Mouse (Mus musculus) frontal cortex, postnatal 36 days (tissue): ENCODE measurements at regions not wholly inside any gene's neighbourhood (a gene's known extent, or its start where the extent isn't known, plus 50 kb on each side); places are given as distances from the start of the nearest gene placed in this dataset.

Source experiments
- DNase-seq, 2 experiments: peaks; one replicate each; pipeline ENCODE4 v3.0.0; 2022; ENCODE audit warnings: low spot score in 2 of 2

- no peak for DNase-seq
These were observed 196.1 kb upstream of the Ppargc1a start for GRCm38 (mm10) chr5:51763599-51763998.

- DNase-seq = no peak
These were observed 194.8 kb upstream of the Ppargc1a start for GRCm38 (mm10) chr5:51762352-51762751.

- no peak for DNase-seq
These were observed 190.8 kb upstream of the Ppargc1a start for GRCm38 (mm10) chr5:51758289-51758688.

- DNase-seq = no peak
These were observed 190.3 kb upstream of the Ppargc1a start for GRCm38 (mm10) chr5:51757864-51758263.

GRCm38 (mm10) chr5:51752024-51752423 is 184.5 kb upstream of the Ppargc1a start:
- DNase-seq = no peak

GRCm38 (mm10) chr5:51750456-51750855 is 182.9 kb upstream of the Ppargc1a start:
- DNase-seq = no peak

- no peak for DNase-seq
These were observed 173.4 kb upstream of the Ppargc1a start for GRCm38 (mm10) chr5:51740893-51741292.

- no peak for DNase-seq
These were observed 162.7 kb upstream of the Ppargc1a start for GRCm38 (mm10) chr5:51730241-51730640.

GRCm38 (mm10) chr5:51729771-51730170 is 162.2 kb upstream of the Ppargc1a start:
- no peak for DNase-seq

- no peak for DNase-seq
These were observed 159.2 kb upstream of the Ppargc1a start for GRCm38 (mm10) chr5:51726762-51727161.

GRCm38 (mm10) chr5:51718911-51719310 is 151.4 kb upstream of the Ppargc1a start:
- DNase-seq = no peak

- DNase-seq = no peak
These were observed 150.9 kb upstream of the Ppargc1a start for GRCm38 (mm10) chr5:51718451-51718850.

- DNase-seq = no peak
These were observed 144.5 kb upstream of the Ppargc1a start for GRCm38 (mm10) chr5:51711860-51712560.

GRCm38 (mm10) chr5:51710664-51711063 is 143.1 kb upstream of the Ppargc1a start:
- no peak for DNase-seq

GRCm38 (mm10) chr5:51709447-51709991 is 142.0 kb upstream of the Ppargc1a start:
- DNase-seq = no peak

- DNase-seq = peak in 1 of 2 experiments; percentile 34
These were observed 112.4 kb upstream of the Ppargc1a start for GRCm38 (mm10) chr5:51679884-51680283.

- DNase-seq = no peak
These were observed 103.7 kb upstream of the Ppargc1a start for GRCm38 (mm10) chr5:51671190-51671589.

GRCm38 (mm10) chr5:51665241-51665640 is 97.7 kb upstream of the Ppargc1a start:
- DNase-seq = no peak

GRCm38 (mm10) chr5:51658232-51658896 is 90.8 kb upstream of the Ppargc1a start:
- DNase-seq = no peak

GRCm38 (mm10) chr5:51653507-51653906 is 86.0 kb upstream of the Ppargc1a start:
- no peak for DNase-seq

GRCm38 (mm10) chr5:51624400-51624799 is 56.9 kb upstream of the Ppargc1a start:
- DNase-seq = no peak
